Mouse (Mus musculus): ENCODE results near the gene Gm20388.

GRCm38 (mm10) chr8:122586171-122586570, 2675.5 kb downstream of the Gm20388 start:
- TF ChIP-seq CTCF (IDR thresholded peaks at IDR 0.05; ENCODE audit: low read depth), result no peak
- no peak for TF ChIP-seq EP300 (optimal IDR thresholded peaks at IDR 0.05)
